ENCODE assay signal across 22 mouse cellular contexts in the genomic region with DNA sequence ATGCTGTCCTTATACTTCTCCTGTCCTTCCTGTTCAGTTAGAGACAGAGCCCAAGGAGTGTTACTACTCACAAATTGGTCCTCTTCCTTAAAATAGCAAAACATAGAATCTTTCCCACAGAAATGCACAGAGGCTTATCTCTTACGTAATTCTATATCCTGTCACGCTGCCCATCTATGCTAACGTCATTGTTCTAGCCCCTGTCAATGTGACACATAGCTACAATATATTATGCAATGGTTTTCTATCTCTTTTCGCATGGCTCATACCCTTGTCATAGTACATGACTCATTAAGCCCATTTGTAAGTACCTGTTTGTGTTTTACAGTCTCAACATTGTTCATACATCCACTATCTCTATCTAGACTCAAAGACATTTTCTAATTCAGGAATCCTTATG. TPM values are rescaled to one million over a fixed set of nuclear protein-coding genes. Genes with fewer than 3 reads are reported as not detected.
DNase-seq lines count a peak whose midpoint lies in the region; ATAC-seq lines count a peak whose summit lies in the region.
"Had no signal": no experiment of that assay in that cellular context is flagged by ENCODE, and none has a peak within 500 bp of the region (broad histone marks: within the 10 kb centered on the region; RNA-seq: fewer than 3 reads in every experiment).

No protein-coding gene starts in this region.

- ATAC-seq in granulocyte monocyte progenitor cell, adult 5-6 weeks (replicated peaks; ENCODE audit: poor library complexity, severe bottlenecking) = peak; percentile 40
- ATAC-seq: CD4-positive, CD25-positive, alpha-beta regulatory T cell, adult 4 months; forebrain, embryonic 14.5 days; forebrain, embryonic 16.5 days had no signal

- intact Hi-C loops in heart, postnatal 25 days (cut with DNase I) = no loop called here
- intact Hi-C loops in left cerebral cortex, postnatal 14 days (cut with DNase I) = no loop called here

- DNase-seq in 416B (ENCODE audit: low read depth) (peak; percentile 31), NIH3T3 (ENCODE audit: low read depth) (peak; percentile 44)
- no peak for DNase-seq in heart, postnatal 25 days (ENCODE audit: low spot score)
- no peak for DNase-seq in gastrocnemius, adult 18-20 months (ENCODE audit: low spot score)
- no peak for DNase-seq in left cerebral cortex, postnatal 14 days (ENCODE audit: low spot score in 2 of 2)
- no peak for DNase-seq in cerebellum, postnatal 14 days
- DNase-seq: adrenal gland, adult 2 months; adrenal gland, postnatal 10 days; adrenal gland, postnatal 25 days; cerebellum, adult 11 months; cerebellum, adult 18-20 months; cerebellum, adult 8-10 months; cerebellum, adult 9-11 months; cerebellum, postnatal 25 days; embryo, embryonic 11 days had no signal

RNA-seq across cellular contexts. Expression of a gene that starts 2.2 kb away (rescaled TPM):
- total RNA-seq in granulocyte monocyte progenitor cell, adult 5-6 weeks (2014; fragmentation: Nextera tagmentation) = not detected in 2 replicates
- not detected in 2 replicates for total RNA-seq in granulocyte monocyte progenitor cell, adult 5-6 weeks (2017)
- not detected for total RNA-seq in heart, postnatal 25 days (2021)
- not detected for total RNA-seq in gastrocnemius, adult 18-20 months (2021)
- total RNA-seq in left cerebral cortex, postnatal 14 days (2021) = not detected
- total RNA-seq: adrenal gland, adult 2 months; adrenal gland, postnatal 10 days; adrenal gland, postnatal 25 days; adrenal gland, postnatal 4 days; CH12.LX; G1E had no signal

RNA-seq across cellular contexts. Expression of a gene that starts 18.7 kb away (rescaled TPM):
- not detected in 2 replicates for total RNA-seq in granulocyte monocyte progenitor cell, adult 5-6 weeks (2014; fragmentation: Nextera tagmentation)
- total RNA-seq in granulocyte monocyte progenitor cell, adult 5-6 weeks (2017) = not detected in 2 replicates
- total RNA-seq in heart, postnatal 25 days (2021) = not detected
- not detected for total RNA-seq in gastrocnemius, adult 18-20 months (2021)
- total RNA-seq in left cerebral cortex, postnatal 14 days (2021) = not detected
- total RNA-seq: adrenal gland, adult 2 months; adrenal gland, postnatal 10 days; adrenal gland, postnatal 25 days; adrenal gland, postnatal 4 days; CH12.LX; G1E had no signal

RNA-seq across cellular contexts. Expression of a gene that starts 49.8 kb away (rescaled TPM):
- not detected in 2 replicates for total RNA-seq in granulocyte monocyte progenitor cell, adult 5-6 weeks (2014; fragmentation: Nextera tagmentation)
- not detected in 2 replicates for total RNA-seq in granulocyte monocyte progenitor cell, adult 5-6 weeks (2017)
- not detected for total RNA-seq in heart, postnatal 25 days (2021)
- total RNA-seq in gastrocnemius, adult 18-20 months (2021) = not detected
- total RNA-seq in left cerebral cortex, postnatal 14 days (2021) = not detected
- total RNA-seq: adrenal gland, adult 2 months; adrenal gland, postnatal 10 days; adrenal gland, postnatal 25 days; adrenal gland, postnatal 4 days; CH12.LX; G1E had no signal

Comparison
In these comparisons a context has a peak if more than half of its experiments do, and no peak if none do; other contexts are left out.
1. DNase-seq: peak in 416B (single experiment) and NIH3T3 (single experiment); none in heart, postnatal 25 days (single experiment), gastrocnemius, adult 18-20 months (single experiment), left cerebral cortex, postnatal 14 days (0 of 2) and cerebellum, postnatal 14 days (0 of 2).